Mouse (Mus musculus): Measurements from ENCODE around the gene Pin4. TPM values are rescaled to one million over a fixed set of nuclear protein-coding genes. Genes with fewer than 3 reads are reported as not detected.

Pin4 gene
- 8.7 and 12.7 TPM in 2 replicates for polyA plus RNA-seq (2012)

DNA sequence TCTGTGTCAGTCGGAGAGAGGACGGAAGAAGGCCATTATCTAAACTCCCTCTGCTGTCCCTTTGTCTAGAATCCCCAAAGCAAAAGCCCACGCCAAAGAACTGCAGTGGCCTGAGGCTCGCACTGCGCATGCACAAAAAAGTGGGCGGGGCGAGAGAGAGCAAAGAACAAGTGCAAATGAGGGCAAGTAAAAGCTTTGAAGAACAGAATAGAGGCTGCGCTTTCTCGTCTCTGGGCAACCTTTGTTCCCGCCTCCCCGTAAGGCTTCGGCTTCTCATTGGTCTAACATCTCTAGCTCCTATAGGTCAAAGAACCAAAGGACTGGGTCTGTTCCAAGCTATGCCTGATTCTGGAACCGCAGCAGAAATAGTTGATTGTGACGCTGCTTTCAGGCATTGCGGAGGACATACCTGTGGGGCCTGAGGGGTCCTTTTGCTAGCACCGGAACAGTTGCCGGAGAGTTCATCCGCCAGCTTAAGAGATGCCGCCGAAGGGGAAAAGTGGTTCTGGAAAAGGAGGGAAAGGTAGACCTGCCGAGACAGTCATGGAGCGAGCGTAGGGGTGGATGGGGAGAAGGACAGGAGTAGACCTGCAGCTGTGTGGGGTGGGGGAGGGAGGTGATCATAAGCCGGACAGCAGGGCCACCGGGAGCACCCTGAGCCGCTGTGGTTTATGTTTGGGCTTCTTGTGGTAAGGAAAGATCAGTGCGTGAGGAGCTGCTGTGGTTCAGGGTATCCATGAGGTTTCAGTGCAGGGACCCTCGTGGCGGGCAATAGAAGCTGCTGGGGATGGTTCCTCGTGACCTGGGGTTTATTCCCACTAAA, at the start of gene Pin4:
Pin4 (plus strand) TSS at position 406 of the 823 bp plus-strand sequence.

DNA sequence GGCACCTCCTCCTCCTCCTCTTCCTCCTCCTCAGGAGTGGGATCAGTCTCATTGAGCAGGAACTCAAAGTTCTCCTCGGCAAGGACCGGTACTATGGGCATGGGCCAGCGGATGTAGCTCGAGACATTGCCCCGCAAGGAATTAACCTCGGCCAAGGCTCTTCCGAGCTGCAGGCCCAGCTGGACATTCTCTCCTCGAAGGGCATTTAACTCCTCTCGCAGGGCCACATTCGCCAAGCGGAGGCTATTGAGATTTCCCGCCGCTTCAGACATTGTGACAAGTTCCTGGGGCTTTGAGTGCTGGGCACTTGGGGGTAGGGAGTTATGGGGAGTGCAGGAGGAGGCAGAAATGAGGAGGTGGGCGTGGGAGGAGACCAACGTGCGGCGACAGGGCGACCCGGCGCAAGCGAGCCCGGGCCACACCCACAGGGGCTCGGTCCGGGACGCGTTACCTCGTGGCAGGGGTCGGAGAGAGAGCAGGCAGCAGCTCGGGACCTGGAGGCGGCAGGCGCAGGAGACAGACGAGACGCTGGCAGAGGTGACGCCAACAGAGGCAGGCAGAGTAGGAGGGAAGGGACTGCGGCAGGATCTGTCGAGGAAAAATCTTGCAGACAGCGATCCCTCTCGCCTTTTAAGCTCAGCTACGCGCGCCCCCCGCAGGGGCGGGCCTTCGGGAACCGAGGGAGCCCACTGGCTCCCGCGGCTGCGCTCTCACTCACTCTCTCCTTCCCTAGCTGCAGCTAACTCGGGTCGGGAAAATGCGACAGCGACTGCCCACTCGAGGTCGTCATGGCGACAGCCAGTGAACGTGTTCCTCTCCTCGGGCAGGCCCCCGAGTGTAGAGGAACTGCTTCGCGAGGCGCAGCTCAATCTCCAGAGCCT, 48.4 kb upstream of the Pin4 start, which contains the start of gene Rtl5:
Rtl5 (minus strand) TSS at position 714 of the 881 bp plus-strand sequence.

DNA sequence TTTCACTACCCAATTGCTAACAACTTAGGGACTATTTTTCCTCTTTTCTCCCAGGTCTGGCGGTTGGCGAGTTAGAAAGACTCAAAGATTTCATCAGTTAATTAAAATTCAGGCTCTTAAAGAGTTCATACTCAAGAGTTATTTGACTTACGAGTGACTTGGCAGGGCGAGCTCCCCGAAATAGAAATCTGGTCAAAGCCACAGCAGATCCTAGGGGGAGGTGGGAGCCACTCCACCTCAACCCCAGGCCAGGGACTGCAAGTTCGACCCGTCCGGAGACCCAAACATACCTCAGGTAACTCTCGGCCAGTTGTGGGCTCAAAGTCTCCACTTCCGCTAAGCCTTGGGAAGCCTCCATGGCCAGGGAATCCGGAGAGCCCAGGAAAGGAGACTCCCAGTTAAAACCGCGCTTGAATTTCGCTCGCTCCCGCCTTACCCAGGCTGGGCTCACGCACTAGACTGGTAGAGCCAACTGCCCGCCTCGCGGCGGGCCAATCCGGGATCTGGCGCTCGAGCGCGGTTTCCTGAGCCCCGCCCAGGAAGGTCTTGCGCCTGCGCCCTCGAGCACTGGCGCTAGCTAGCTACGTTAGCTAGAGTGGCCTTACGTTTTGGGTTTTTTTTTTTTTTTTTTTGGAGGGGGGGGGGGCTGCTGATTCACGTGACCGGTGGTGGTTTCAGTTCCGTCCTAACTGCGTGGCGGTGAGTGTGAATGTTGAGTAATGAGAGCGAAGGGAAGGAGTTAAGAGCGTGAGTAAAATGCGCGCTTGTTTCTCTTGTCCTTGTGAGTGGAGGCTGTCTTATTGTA, 37.6 kb downstream of the Pin4 start, which contains the start of gene Ercc6l:
Ercc6l (minus strand) TSS at position 474 of the 805 bp plus-strand sequence.

Other genes starting within 250 kb of the Pin4 start
- gene Rtl5, start 48.1 kb upstream of the Pin4 start, polyA plus RNA-seq (2012): 4.4 and 6.0 TPM in 2 replicates
- 0.49 and 1.2 TPM in 2 replicates for gene Ercc6l, start 37.6 kb downstream of the Pin4 start, polyA plus RNA-seq (2012)
- gene Rps4x, start 69.9 kb downstream of the Pin4 start, polyA plus RNA-seq (2012): 174 and 203 TPM in 2 replicates
- gene Cited1, start 132.7 kb downstream of the Pin4 start, polyA plus RNA-seq (2012): 0.14 and 0.53 TPM in 2 replicates

Measured in megakaryocyte-erythroid progenitor cell, adult 5 weeks (primary cell).